Mouse (Mus musculus): ENCODE measurements around the gene Rdx.

Gene Rdx

DNA sequence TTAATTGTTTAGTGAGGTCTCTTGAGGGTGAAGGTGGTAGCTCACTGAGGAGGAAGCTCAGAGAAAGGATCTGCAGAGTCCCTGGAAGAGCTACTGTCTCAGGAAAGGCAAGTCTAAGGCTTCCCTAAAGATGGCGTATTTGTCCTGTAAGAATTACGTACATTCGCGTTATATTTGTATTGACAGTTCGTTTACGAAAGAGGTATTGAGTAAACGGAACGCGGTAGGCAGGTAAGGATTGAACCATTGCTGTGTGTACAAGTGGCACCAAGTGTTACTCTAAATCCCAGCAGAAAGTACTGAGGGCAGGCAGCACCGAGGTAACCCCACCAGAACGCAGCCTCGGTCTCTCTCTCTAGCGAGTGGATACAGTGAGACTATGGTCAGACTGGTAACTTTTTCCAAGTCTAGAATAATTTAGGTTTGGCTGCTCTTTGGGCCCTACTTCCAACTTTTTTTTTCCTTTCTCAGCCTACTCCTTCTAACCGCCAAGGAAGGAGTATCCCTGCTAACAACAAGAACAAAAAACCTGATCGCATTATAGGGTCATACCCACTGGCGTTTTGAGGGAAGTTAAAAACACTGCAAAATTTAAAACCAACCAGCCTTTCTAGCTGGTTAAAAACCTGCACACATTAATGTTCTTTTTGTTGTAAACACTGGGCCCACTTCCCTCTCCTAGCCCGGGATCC lies at the start of gene Rdx:
Gene Rdx, plus strand, starts transcription at position 45 of the 692 bp plus-strand sequence.
- peak; percentile 16 for DNase-seq

- DNase-seq: no peak
Measured at GRCm38 (mm10) chr9:52003501-52003900, 43.5 kb upstream of the Rdx start.

DNA sequence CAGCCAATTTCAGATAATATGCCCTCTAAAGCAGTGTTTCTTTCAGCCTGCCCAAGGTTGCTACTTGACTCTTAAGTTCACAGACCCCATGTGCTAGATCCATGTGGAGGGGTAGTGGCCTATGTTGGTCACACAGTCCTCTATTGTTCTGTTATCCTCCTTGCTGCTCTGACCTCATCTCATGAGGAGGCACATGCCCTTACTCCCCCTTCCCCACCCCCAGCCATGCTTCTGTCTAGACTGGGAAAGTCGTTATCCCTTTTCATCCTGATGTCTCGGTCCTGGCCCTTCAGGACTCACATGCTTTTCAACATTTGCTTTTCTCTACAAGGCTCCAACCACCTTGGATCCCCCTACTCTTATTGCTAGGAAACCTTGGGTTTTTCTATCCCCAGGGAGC lies 39.6 kb upstream of the Rdx start:
- no peak for DNase-seq

- DNase-seq: no peak
Measured at GRCm38 (mm10) chr9:52008511-52008910, 38.5 kb upstream of the Rdx start.

GRCm38 (mm10) chr9:52012311-52012710 lies 34.7 kb upstream of the Rdx start:
- no peak for DNase-seq

DNA sequence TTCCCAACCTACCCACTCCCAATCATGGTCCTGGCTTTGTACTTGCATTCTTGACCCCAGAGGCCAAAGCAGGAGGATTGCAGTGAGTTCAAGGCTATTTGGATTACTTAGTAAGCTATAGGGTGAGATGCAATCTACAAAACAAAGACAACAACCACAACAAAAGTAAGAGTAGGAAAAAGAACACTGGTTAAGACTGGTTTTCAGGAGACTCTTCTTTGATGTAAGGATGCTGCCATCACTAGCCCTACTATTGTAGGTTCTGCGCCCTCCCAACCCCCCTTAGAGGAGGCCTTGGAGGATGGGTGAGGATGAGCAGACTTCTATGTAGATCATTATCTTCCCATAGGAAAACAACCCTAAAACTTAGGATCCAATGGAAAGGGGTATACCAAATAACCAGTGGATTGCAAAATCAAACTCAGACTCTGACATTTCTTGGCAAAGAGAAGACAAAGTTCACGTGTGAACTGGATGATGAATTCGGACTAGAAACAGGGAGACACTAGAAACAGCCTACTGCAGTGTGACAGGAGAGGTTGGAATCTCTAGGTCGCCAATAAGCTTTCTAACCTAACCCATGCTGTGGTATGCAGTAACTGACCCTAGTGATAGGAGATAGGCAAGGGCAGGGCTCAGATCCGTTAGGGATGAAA lies 34.1 kb upstream of the Rdx start:
- DNase-seq: no peak

DNA sequence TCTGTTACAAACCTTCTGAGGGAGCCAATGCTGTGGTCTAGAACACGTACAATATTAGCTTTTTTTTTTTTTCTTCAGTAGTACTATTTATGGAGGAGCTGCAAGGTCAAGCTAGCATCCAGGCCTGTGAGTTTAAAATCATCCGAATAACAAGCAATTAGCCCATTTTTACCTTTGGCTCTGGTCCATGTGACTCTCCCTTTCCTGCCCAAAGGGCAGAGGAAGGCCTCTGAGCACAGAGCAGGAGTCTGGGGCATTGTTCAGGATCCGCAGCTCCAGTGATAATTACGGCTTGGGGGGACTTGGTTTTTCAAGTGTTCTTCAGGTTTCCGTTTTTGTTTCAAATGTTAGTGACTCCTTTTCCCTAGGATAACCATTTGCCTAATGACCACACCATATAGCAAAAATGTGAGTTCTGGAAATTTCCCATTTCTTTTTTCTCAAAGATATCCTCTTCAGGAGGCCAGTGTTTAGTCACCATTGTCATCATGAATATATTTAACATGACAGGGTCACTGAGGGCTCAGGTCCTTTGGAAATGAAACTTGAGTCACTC lies 33.0 kb upstream of the Rdx start:
- no peak for DNase-seq

- no peak for DNase-seq
Measured at GRCm38 (mm10) chr9:52017091-52017490, 29.9 kb upstream of the Rdx start.

GRCm38 (mm10) chr9:52017824-52018223 lies 29.1 kb upstream of the Rdx start:
- no peak for DNase-seq

- no peak for DNase-seq
Measured at GRCm38 (mm10) chr9:52018505-52018904, 28.5 kb upstream of the Rdx start.

- no peak for DNase-seq
Measured at GRCm38 (mm10) chr9:52027257-52028020, 19.5 kb upstream of the Rdx start.

- peak; percentile 12 for DNase-seq
Measured at GRCm38 (mm10) chr9:52028521-52029405, 18.2 kb upstream of the Rdx start.

GRCm38 (mm10) chr9:52031501-52031900 lies 15.5 kb upstream of the Rdx start:
- DNase-seq: peak; percentile 12

GRCm38 (mm10) chr9:52037493-52037892 lies 9.5 kb upstream of the Rdx start:
- DNase-seq: no peak

DNA sequence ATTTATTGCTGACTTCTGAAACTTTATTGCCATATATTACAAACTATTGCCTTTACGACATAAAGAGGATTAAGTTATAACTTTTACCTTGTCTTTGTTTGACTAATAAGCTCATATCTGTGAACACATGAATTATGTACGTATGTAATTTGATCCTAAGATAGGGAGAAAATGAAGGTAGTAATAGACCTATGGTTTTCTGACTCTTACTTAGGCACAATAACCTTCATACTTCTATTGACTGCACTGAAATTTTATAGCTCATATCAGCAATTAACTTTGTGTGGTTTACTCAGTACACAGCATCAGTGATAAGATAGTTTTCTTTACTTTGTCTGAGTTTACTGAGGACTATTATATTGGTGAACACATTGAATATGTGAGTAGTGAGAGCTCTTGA lies 5.3 kb upstream of the Rdx start:
- DNase-seq: no peak

- DNase-seq: no peak
Measured at GRCm38 (mm10) chr9:52046686-52047085, 287 bp upstream of the Rdx start.

GRCm38 (mm10) chr9:52047821-52048649 lies 1.1 kb downstream of the Rdx start:
- peak; percentile 81 for DNase-seq

DNA sequence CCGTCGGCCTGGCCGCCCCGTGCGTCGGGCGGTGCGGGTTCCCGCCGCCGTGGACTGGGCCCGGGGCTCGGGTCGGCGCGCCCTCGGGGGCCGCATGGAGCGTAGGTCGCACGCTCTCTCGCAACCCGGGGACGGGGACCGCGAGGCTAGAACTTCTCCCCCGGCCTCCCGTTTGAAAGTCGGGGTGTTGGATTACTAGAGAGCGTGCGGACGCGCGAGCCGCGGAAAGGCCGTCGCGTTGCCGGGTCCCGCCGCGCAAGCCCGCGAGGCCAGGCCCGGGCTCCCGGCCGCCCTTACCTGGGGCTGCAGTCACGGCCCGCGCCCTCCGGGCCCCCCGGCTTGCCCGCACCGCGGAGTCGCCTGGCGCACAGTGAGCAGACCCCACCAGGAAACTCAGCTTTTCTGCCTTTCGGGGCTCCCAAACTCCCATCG lies 1.7 kb downstream of the Rdx start:
- peak; percentile 50 for DNase-seq

DNA sequence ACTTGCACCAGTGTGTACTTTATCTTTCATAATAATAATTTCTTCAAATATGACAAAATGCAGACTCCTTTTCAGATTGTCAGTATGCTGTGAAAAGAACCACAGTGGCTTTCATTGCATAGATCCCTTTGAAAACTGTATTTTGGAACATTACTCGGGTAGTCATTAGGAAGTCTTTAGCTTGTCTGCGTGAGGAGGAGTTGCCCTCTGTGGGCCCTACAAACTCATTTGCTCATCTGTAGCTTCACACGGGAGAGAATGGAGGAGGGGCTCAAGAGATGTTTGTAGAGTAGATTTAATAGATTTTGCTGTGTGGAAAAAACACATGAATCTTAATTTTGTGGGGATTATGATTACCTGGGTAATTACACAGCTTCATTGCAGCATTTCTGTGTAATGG lies 2.6 kb downstream of the Rdx start:
- no peak for DNase-seq

DNA sequence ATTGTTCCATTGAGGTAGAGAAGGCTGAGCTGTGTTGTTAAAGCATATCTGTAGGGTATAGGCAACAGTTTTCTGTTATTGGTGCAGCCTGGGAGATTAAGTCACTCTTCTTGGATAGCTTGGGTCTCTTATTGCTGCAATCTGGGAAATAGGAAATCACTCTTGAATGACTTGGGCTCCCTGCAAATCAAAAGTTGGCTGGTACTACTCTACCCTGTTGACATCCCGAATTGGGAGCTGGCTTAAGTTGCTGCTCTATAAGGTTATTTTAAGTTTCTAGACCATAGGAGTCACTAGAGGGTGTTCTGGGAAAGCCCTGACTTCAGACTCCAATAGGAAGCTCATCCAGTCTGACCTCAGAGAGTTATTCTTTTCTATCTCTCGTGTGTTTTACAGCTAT lies 3.4 kb downstream of the Rdx start:
- no peak for DNase-seq

DNA sequence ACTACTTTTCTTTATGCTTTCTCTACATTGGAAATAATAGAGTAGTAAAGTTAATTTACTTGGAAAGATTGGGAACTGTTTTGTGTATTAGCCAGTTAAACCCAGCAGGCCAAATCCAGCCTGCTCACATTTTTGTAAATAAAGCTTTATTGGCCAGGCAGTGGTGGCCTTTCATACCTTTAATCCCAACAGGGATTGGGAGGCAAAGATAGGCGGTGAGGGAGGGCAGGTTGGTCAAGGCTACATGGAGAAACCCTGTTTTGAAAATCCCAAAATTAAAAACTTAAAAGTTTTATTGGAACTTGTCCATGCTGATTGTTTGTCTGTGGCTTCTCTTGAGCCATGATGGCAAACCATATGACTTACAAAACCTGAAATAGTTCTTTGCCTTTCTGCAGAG lies 5.2 kb downstream of the Rdx start:
- DNase-seq: no peak

DNA sequence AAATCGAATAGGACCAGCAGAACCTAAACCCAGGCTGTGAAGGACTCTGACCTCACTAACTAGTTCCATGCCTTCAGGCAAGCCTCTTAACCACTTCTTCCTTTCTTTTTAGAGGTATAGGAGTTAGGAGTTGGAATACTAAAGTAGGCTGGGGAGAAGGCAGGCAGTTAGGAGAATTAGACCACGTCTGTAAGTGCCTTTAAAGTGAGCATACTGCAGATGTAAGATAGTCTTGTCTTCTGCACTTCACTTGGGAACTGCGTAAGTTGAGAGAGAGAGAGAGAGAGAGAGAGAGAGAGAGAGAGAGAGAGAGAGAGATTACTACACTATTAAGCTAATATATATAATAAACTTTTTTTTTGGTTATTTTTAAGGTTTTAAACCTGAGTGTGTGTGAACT lies 8.3 kb downstream of the Rdx start:
- DNase-seq: no peak

Data from liver (tissue).